Mouse (Mus musculus) mouse trophoblast stem cell (cell line): ENCODE results near the gene 2210017I01Rik.

Source experiments
- in situ Hi-C, 2 experiments: fragments of 300-500 bp; cut with MseI, MboI; formaldehyde crosslinking; loops; 2 replicates in 1 of 2; 3 replicates in 1 of 2; pipeline ENCODE4 v1.15.1; 2025

The 2210017I01Rik gene

GRCm38 (mm10) chr3:92607392-92607791 is at the start of gene 2210017I01Rik:
Gene 2210017I01Rik (minus strand): TSS chr3:92607492.
- in situ Hi-C loops: no loop called here

GRCm38 (mm10) chr3:92656826-92657225 is 49.5 kb upstream of the 2210017I01Rik start, which contains the start of gene Lce1b:
Gene Lce1b (minus strand): TSS chr3:92656926.
- in situ Hi-C loops: no loop called here

- in situ Hi-C loops: no loop called here
Observed at GRCm38 (mm10) chr3:92648207-92648606, 40.9 kb upstream of the 2210017I01Rik start, which contains the start of gene Lce1a1. Gene Lce1a1 (minus strand): TSS chr3:92648307.

- in situ Hi-C loops: no loop called here
Observed at GRCm38 (mm10) chr3:92639854-92640253, 32.6 kb upstream of the 2210017I01Rik start.

GRCm38 (mm10) chr3:92638653-92638991 is 31.3 kb upstream of the 2210017I01Rik start:
- in situ Hi-C loops: no loop called here

GRCm38 (mm10) chr3:92637745-92638652 is 30.7 kb upstream of the 2210017I01Rik start:
- in situ Hi-C loops: no loop called here

GRCm38 (mm10) chr3:92621560-92621959 is 14.3 kb upstream of the 2210017I01Rik start, which contains the start of gene Lce6a:
Gene Lce6a (minus strand): TSS chr3:92621660.
- in situ Hi-C loops: no loop called here

GRCm38 (mm10) chr3:92609804-92610203 is 2.5 kb upstream of the 2210017I01Rik start:
- in situ Hi-C loops: no loop called here

GRCm38 (mm10) chr3:92602169-92602568 is 5.1 kb downstream of the 2210017I01Rik start:
- in situ Hi-C loops: no loop called here

- in situ Hi-C loops: no loop called here
Observed at GRCm38 (mm10) chr3:92600456-92600855, 6.8 kb downstream of the 2210017I01Rik start.

- in situ Hi-C loops: no loop called here
Observed at GRCm38 (mm10) chr3:92599973-92600372, 7.3 kb downstream of the 2210017I01Rik start.

GRCm38 (mm10) chr3:92598429-92598828 is 8.9 kb downstream of the 2210017I01Rik start:
- in situ Hi-C loops: no loop called here

GRCm38 (mm10) chr3:92588858-92589257 is 18.4 kb downstream of the 2210017I01Rik start, which contains the start of gene Smcp:
Gene Smcp (minus strand): TSS chr3:92588997.
- in situ Hi-C loops: no loop called here

GRCm38 (mm10) chr3:92587190-92587589 is 20.1 kb downstream of the 2210017I01Rik start:
- in situ Hi-C loops: no loop called here

- in situ Hi-C loops: no loop called here
Observed at GRCm38 (mm10) chr3:92585055-92585454, 22.2 kb downstream of the 2210017I01Rik start.

GRCm38 (mm10) chr3:92583164-92583826 is 24.0 kb downstream of the 2210017I01Rik start:
- in situ Hi-C loops: no loop called here

- in situ Hi-C loops: no loop called here
Observed at GRCm38 (mm10) chr3:92579508-92579907, 27.8 kb downstream of the 2210017I01Rik start.

- in situ Hi-C loops: no loop called here
Observed at GRCm38 (mm10) chr3:92578652-92579413, 28.5 kb downstream of the 2210017I01Rik start.

- in situ Hi-C loops: no loop called here
Observed at GRCm38 (mm10) chr3:92573449-92574041, 33.7 kb downstream of the 2210017I01Rik start, which contains the start of gene Ivl. Gene Ivl (minus strand): TSS chr3:92573735.

GRCm38 (mm10) chr3:92572514-92573155 is 34.7 kb downstream of the 2210017I01Rik start:
- in situ Hi-C loops: no loop called here

- in situ Hi-C loops: no loop called here
Observed at GRCm38 (mm10) chr3:92568752-92569151, 38.5 kb downstream of the 2210017I01Rik start.
